Mouse (Mus musculus): Measurements from ENCODE around the gene Krt79.

DNA sequence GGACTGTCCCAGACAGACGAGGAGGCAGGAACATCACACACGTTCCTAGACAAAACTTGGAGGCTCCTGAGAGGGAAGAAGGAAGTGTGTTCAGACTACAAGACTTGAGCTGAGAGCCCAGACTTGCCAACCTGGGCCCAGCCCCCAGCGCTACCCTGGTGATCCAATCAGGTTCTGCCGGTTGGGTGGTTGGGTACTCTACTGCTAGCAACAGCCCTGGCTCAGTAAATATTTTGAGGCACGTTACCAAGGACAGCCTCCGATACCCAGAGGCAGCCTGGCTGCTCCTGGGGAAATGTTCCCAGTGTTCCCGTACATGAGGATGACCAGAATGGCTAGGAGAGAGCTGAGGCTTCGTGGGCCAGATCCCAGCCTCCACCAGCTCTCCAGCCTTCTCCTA, 26.7 kb upstream of the Krt79 start:
- TF ChIP-seq CTCF (conservative IDR thresholded peaks at IDR 0.05; ENCODE audit: insufficient read depth, insufficient read length, low read depth, low read length) (no peak), POLR2A (IDR thresholded peaks at IDR 0.05; ENCODE audit: low read depth, low read length) (no peak)

Measured in kidney, adult 2 months (tissue).